Mouse (Mus musculus): ENCODE measurements around the gene Dhx16. TPM values are rescaled to one million over a fixed set of nuclear protein-coding genes. Genes with fewer than 3 reads are reported as not detected.
"Not testable (repeated sequence)": the region's sequence is repeated elsewhere in the genome, so short reads cannot be mapped to it uniquely, and the experiment has no call there.

Dhx16 gene
- total RNA-seq, 2 experiments from 2014 or later = 44.4 to 52.3 TPM

- no peak for DNase-seq (ENCODE audit: low spot score in 2 of 2)
These were observed 40.3 kb downstream of the Dhx16 start for GRCm38 (mm10) chr17:35919864-35920301.

- no peak for DNase-seq (ENCODE audit: low spot score in 2 of 2)
These were observed 40.8 kb downstream of the Dhx16 start for GRCm38 (mm10) chr17:35920384-35920783.

DNA sequence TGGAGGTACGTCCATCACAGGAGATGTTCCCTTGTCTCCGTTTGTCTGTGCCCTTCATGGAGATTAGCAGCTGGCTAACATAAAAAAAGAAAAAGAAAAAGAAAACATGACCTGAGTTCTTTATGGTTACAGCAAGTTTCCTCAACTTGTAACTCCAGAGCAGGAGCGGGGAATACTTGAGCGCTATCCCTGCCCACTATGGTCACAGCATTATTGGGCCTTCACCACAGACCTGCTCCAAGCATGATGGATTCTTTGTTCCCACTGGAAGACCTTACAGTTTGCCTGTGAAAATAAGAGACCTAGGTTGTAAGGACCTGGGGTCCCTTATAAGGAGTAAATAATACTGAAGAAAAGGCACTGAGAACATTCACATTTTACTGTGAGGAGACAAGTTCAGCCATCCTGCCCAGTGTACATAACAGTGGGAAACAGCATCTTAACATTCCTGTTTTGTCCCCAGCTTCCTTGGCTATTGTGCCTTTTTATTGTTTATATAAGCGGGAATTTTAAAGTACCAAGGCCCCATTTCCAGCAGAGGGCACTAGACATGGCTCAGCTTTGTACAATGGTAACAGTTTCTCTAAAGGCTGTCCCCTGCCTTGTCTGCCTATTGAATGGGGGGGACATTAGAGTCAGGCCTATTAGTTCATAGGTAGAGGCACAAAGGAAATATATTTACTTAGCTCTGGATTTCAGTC is 41.4 kb downstream of the Dhx16 start:
- no peak for DNase-seq (ENCODE audit: low spot score in 2 of 2)

GRCm38 (mm10) chr17:35921710-35922109 is 42.1 kb downstream of the Dhx16 start:
- DNase-seq (ENCODE audit: low spot score in 2 of 2) = no peak

- no peak for DNase-seq (ENCODE audit: low spot score in 2 of 2)
These were observed 42.9 kb downstream of the Dhx16 start for GRCm38 (mm10) chr17:35922566-35922965.

GRCm38 (mm10) chr17:35923281-35923680 is 43.7 kb downstream of the Dhx16 start:
- DNase-seq (ENCODE audit: low spot score in 2 of 2) = no peak

DNA sequence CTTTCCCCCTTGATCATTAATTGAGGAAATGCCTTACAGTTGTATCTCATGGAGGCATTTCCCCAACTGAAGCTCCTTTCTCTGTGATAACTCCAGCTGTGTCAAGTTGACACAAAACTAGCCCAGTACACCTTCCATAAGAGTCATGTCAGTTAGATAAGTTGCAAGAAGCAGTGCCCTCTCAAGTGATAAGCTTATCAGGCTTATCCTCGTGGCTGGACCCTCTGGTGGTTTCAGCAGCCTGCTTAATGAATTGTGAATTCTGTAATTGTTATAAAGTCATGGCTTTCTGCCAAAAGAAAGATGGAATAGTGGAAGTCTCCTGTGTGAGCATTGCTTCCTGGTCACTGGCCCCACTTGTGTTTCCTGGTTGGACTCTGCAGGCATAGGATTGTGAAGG is 47.9 kb downstream of the Dhx16 start:
- no peak for DNase-seq (ENCODE audit: low spot score in 2 of 2)

DNA sequence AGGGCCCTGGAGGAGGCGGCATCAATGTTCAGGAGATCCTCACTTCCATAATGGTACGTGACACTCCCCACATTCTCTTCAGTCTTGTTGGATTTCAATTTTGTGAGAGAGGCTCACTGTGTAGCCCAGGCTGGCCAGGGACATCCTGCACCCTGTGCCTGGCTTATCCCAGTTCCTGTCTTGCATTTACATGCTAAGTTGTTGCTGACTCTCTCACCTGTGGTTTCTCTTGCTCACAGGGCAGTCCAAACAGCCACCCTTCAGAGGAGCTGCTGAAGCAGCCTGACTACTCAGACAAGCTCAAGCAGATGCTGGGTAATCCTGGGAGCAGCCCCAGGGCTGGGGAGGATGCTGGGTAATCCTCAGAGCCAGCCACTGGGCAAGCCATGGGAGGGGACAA is 49.9 kb downstream of the Dhx16 start:
- DNase-seq (ENCODE audit: low spot score in 2 of 2) = no peak

GRCm38 (mm10) chr17:35930627-35931026 is 51.0 kb downstream of the Dhx16 start:
- no peak for DNase-seq (ENCODE audit: low spot score in 2 of 2)

DNA sequence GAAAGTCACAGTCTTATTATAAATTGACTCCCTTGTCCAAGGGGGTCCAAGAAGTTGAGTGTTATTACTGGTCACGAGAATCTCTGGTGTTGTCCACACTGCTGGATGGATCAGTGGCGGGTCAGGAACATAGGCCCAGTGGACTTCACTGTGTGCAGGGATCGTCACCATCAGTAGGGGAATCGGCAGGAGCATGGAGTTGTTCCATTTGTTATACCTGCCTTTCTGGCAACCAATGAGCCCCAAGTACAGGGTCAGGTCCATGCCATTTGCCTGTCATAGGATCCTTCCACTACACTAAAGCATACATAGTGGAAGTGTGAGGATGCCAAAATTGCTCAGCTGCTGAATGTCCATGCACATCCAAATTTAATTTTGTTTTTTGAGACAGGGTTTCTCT is 53.0 kb downstream of the Dhx16 start:
- no peak for DNase-seq (ENCODE audit: low spot score in 2 of 2)

DNA sequence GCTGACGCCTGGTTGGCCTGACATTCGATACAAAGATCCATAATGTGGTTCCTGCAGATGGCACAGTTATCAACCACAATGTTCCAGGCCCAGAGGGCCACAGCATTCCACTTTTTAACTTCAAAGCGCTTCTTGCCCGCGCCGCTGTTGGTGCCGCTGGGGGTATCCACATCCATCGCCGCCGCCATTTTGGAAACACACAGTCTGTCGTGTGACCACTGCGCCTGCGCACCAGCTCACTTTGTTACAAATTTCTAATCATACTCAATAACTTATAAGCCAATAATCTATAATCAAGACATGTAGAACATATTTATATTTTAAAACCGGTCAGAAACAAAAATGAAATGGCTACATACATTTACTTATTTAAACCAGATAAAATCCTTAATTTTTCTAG is 56.1 kb downstream of the Dhx16 start:
- not testable (repeated sequence) for DNase-seq (ENCODE audit: low spot score in 2 of 2)

- DNase-seq (ENCODE audit: low spot score in 2 of 2) = no peak
These were observed 58.2 kb downstream of the Dhx16 start for GRCm38 (mm10) chr17:35937700-35938348.

DNA sequence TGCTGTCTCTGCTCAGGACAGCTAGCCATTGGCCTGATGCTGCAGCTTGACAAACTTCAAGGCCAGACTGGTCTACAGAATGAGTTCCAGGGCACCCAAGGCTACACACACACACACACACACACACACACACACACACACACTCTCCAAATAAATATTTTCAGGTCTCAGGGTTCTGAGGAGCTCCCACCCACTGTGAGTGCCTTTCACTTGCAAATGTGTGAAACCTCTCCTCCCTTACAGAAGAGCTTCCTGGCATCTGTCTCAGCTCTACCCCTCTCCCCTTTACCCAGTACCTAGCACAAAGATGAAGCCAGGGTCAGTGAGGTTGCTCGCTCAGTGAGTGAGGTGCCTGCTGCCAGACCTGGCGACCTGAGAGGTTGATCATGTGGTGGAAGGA is 59.5 kb downstream of the Dhx16 start:
- no peak for DNase-seq (ENCODE audit: low spot score in 2 of 2)

- DNase-seq (ENCODE audit: low spot score in 2 of 2) = no peak
These were observed 60.3 kb downstream of the Dhx16 start for GRCm38 (mm10) chr17:35939941-35940340.

Small RNAs within 50 kb of the gene (microRNA-seq; reads per million reads assigned to microRNA genes)
- gene Gm28033 (not detected), gene Mir1894 (not detected)

Other genes starting within 250 kb of the Dhx16 start
- under 1 TPM in 1 of 2 experiments, not detected in 1; 0.11 TPM for gene Mucl3, start 236.1 kb upstream of the Dhx16 start, total RNA-seq (2021)
- gene Vars2, start 212.2 kb upstream of the Dhx16 start, total RNA-seq (2021) = 10 to 100 TPM; 57.7 to 61.0 TPM
- 10 to 100 TPM; 30.1 to 31.4 TPM for gene Gtf2h4, start 206.1 kb upstream of the Dhx16 start, total RNA-seq (2021)
- 10 to 100 TPM; 55.9 to 65.9 TPM for gene Ddr1, start 175.2 kb upstream of the Dhx16 start, total RNA-seq (2021)
- 10 to 100 TPM; 11.3 to 14.9 TPM for gene Ier3, start 58.1 kb upstream of the Dhx16 start, total RNA-seq (2021)
- gene Flot1, start 56.6 kb upstream of the Dhx16 start, total RNA-seq (2021) = 10 to 100 TPM; 70.9 to 72.5 TPM
- gene Tubb5, start 41.5 kb upstream of the Dhx16 start, total RNA-seq (2021) = 100 to 1,000 TPM; 553 to 648 TPM
- gene Mdc1, start 38.3 kb upstream of the Dhx16 start, total RNA-seq (2021) = 10 to 100 TPM; 28.2 to 35.6 TPM
- gene Nrm, start 18.5 kb upstream of the Dhx16 start, total RNA-seq (2021) = 10 to 100 TPM; 25.8 to 27.1 TPM
- gene Ppp1r18, start 14.2 kb upstream of the Dhx16 start, total RNA-seq (2021) = 10 to 100 TPM; 40.7 to 46.6 TPM
- 10 to 100 TPM; 34.4 to 34.5 TPM for gene 2310061I04Rik, start 17.6 kb downstream of the Dhx16 start, total RNA-seq (2021)
- 10 to 100 TPM; 46.3 to 50.3 TPM for gene Atat1, start 30.3 kb downstream of the Dhx16 start, total RNA-seq (2021)
- gene Mrps18b, start 36.6 kb downstream of the Dhx16 start, total RNA-seq (2021) = 10 to 100 TPM; 77.3 to 83.2 TPM
- gene Ppp1r10, start 36.6 kb downstream of the Dhx16 start, total RNA-seq (2021) = 10 to 100 TPM; 89.8 to 96.6 TPM
- 100 to 1,000 TPM in 1 of 2 experiments, 10 to 100 TPM in 1; 96.2 to 107 TPM for gene Abcf1, start 89.9 kb downstream of the Dhx16 start, total RNA-seq (2021)
- gene Gnl1, start 100.0 kb downstream of the Dhx16 start, total RNA-seq (2021) = 10 to 100 TPM; 61.1 to 64.2 TPM
- 10 to 100 TPM; 40.9 to 44.2 TPM for gene Prr3, start 100.4 kb downstream of the Dhx16 start, total RNA-seq (2021)
- 1 to 10 TPM; 2.5 to 3.3 TPM for gene H2-T24, start 140.7 kb downstream of the Dhx16 start, total RNA-seq (2021)
- 10 to 100 TPM; 33.9 to 55.1 TPM for gene H2-T23, start 153.0 kb downstream of the Dhx16 start, total RNA-seq (2021)
- 10 to 100 TPM; 22.1 to 22.9 TPM for gene H2-T22, start 162.9 kb downstream of the Dhx16 start, total RNA-seq (2021)
- gene Gm6034, start 163.1 kb downstream of the Dhx16 start, total RNA-seq (2021) = under 1 TPM in 1 of 2 experiments, not detected in 1; 0.17 TPM
- 1 to 10 TPM; 1.4 to 1.7 TPM for gene Gm11127, start 178.6 kb downstream of the Dhx16 start, total RNA-seq (2021)
- gene Gm19684, start 241.9 kb downstream of the Dhx16 start, total RNA-seq (2021) = under 1 TPM; 0.20 to 0.25 TPM
- gene Gm7030, start 249.6 kb downstream of the Dhx16 start, total RNA-seq (2021) = not detected

All from adrenal gland, postnatal 4 days (tissue).